Mouse (Mus musculus) MEL (cell line): ENCODE measurements around the gene Ppan. TPM values are rescaled to one million over a fixed set of nuclear protein-coding genes. Genes with fewer than 3 reads are reported as not detected.

Experiments
- DNase-seq: peaks from one replicate; pipeline ENCODE4 v3.0.0; 2011; ENCODE audit warnings: low read depth, low spot score
- H3K27ac ChIP-seq: 2 replicates; pipeline ENCODE4 v1.5.1; 2012; ENCODE audit warnings: low read depth, mild to moderate bottlenecking, control low read depth, low read length, moderate library complexity; ENCODE audit not compliant: control insufficient read depth
- H3K27me3 ChIP-seq, 2 experiments: fragments of 150-350 bp in 1 of 2; sonication (generic) in 1 of 2; 2 replicates each; pipeline ENCODE4 v1.6.1; 2012; ENCODE audit warnings: low read length in 2 of 2, mild to moderate bottlenecking in 2 of 2, improper control_type of control experiment in 1 of 2, moderate library complexity in 1 of 2; ENCODE audit not compliant: insufficient read depth in 2 of 2, control insufficient read depth in 1 of 2
- H3K36me3 ChIP-seq, 2 experiments: 2 replicates each; pipeline ENCODE4 v1.6.1; 2012 to 2014; ENCODE audit warnings: low read length in 2 of 2, improper control_type of control experiment in 1 of 2, inconsistent platforms in 1 of 2, mild to moderate bottlenecking in 1 of 2; ENCODE audit not compliant: insufficient read depth in 2 of 2, control insufficient read depth in 1 of 2
- H3K4me1 ChIP-seq, 2 experiments: fragments of 150-350 bp in 1 of 2; sonication (generic) in 1 of 2; 2 replicates each; pipeline ENCODE4 v1.6.1; 2012; ENCODE audit warnings: low read length in 2 of 2, improper control_type of control experiment in 1 of 2, mild to moderate bottlenecking in 1 of 2; ENCODE audit not compliant: insufficient read depth in 2 of 2, control insufficient read depth in 1 of 2
- H3K4me3 ChIP-seq, 2 experiments: fragments of 150-350 bp in 1 of 2; sonication (generic) in 1 of 2; 2 replicates each; pipeline ENCODE4 v1.5.1; 2012; ENCODE audit warnings: low read depth in 2 of 2, low read length in 2 of 2, mild to moderate bottlenecking in 2 of 2, moderate library complexity in 2 of 2, control low read depth in 1 of 2, improper control_type of control experiment in 1 of 2; ENCODE audit not compliant: control insufficient read depth in 1 of 2, insufficient read depth in 1 of 2
- H3K79me2 ChIP-seq: 2 replicates; pipeline ENCODE4 v1.6.1; 2012; ENCODE audit warnings: mild to moderate bottlenecking, low read length, moderate library complexity; ENCODE audit not compliant: control insufficient read depth, poor library complexity, insufficient read depth
- H3K9ac ChIP-seq: 2 replicates; pipeline ENCODE4 v1.6.1; 2012; ENCODE audit warnings: low read depth, mild to moderate bottlenecking, control low read depth, low read length, moderate library complexity; ENCODE audit not compliant: control insufficient read depth, poor library complexity, severe bottlenecking
- H3K9me3 ChIP-seq: fragments of 150-350 bp; sonication (generic); replicated peaks from 2 replicates; pipeline ENCODE4 v1.6.1; 2012; ENCODE audit warnings: mild to moderate bottlenecking, low read length, improper control_type of control experiment, moderate library complexity; ENCODE audit not compliant: insufficient read depth
- BHLHE40 ChIP-seq: IDR thresholded peaks from 2 replicates; pipeline ENCODE4 v1.6.1; 2012; ENCODE audit warnings: low read depth, mild to moderate bottlenecking, inconsistent platforms, low read length, improper control_type of control experiment, borderline replicate concordance
- CTCF ChIP-seq, 3 experiments: IDR thresholded peaks in 2 of 3; conservative IDR thresholded peaks in 1 of 3; 2 replicates each; pipeline ENCODE4 v1.5.1; 2011 to 2012; ENCODE audit warnings: low read length in 3 of 3, low read depth in 2 of 3, mild to moderate bottlenecking in 2 of 3, improper control_type of control experiment in 1 of 3, inconsistent platforms in 1 of 3, mixed read lengths in 1 of 3, moderate library complexity in 1 of 3; ENCODE audit not compliant: control insufficient read depth in 1 of 3, insufficient read depth in 1 of 3, poor library complexity in 1 of 3, severe bottlenecking in 1 of 3
- ELF1 ChIP-seq: IDR thresholded peaks from 2 replicates; pipeline ENCODE4 v1.6.1; 2014; ENCODE audit warnings: low read depth, mild to moderate bottlenecking, inconsistent platforms, low read length, improper control_type of control experiment, moderate library complexity
- EP300 ChIP-seq, 2 experiments: IDR thresholded peaks; 2 replicates each; pipeline ENCODE4 v1.6.1; 2011; ENCODE audit warnings: improper control_type of control experiment in 2 of 2, low read length in 2 of 2, low read depth in 1 of 2, mild to moderate bottlenecking in 1 of 2
- ETS1 ChIP-seq: IDR thresholded peaks from 2 replicates; pipeline ENCODE4 v1.6.1; 2012; ENCODE audit warnings: low read depth, mild to moderate bottlenecking, inconsistent platforms, low read length, improper control_type of control experiment, moderate library complexity
- GABPA ChIP-seq: IDR thresholded peaks from 2 replicates; pipeline ENCODE4 v1.6.1; 2012; ENCODE audit warnings: low read depth, mild to moderate bottlenecking, inconsistent platforms, low read length, improper control_type of control experiment, moderate library complexity
- HCFC1 ChIP-seq: IDR thresholded peaks from 2 replicates; pipeline ENCODE4 v1.6.1; 2012; ENCODE audit warnings: low read depth, mild to moderate bottlenecking, inconsistent platforms, low read length, improper control_type of control experiment, moderate library complexity
- JUND ChIP-seq: IDR thresholded peaks from 2 replicates; pipeline ENCODE4 v1.6.1; 2011; ENCODE audit warnings: low read depth, mild to moderate bottlenecking, improper control_type of control experiment, low read length
- KAT2A ChIP-seq: conservative IDR thresholded peaks from 2 replicates; pipeline ENCODE4 v1.6.1; 2012; ENCODE audit warnings: low read depth, low read length, improper control_type of control experiment, inconsistent platforms
- MAZ ChIP-seq: IDR thresholded peaks from 2 replicates; pipeline ENCODE4 v1.6.1; 2012; ENCODE audit warnings: low read depth, mild to moderate bottlenecking, inconsistent platforms, low read length, improper control_type of control experiment
- MEF2A ChIP-seq: IDR thresholded peaks from 2 replicates; pipeline ENCODE4 v1.6.1; 2014; ENCODE audit warnings: low read depth, mild to moderate bottlenecking, inconsistent platforms, low read length, improper control_type of control experiment; ENCODE audit not compliant: poor library complexity, insufficient replicate concordance, severe bottlenecking; ENCODE audit errors: extremely low read depth
- MYC ChIP-seq: IDR thresholded peaks from 2 replicates; pipeline ENCODE4 v1.6.1; 2011; ENCODE audit warnings: low read depth, mild to moderate bottlenecking, low read length, improper control_type of control experiment, moderate library complexity
- NELFE ChIP-seq: IDR thresholded peaks from 2 replicates; pipeline ENCODE4 v1.6.1; 2011; ENCODE audit warnings: low read depth, low read length, improper control_type of control experiment
- NRF1 ChIP-seq: IDR thresholded peaks from 2 replicates; pipeline ENCODE4 v1.6.1; 2014; ENCODE audit warnings: low read depth, mild to moderate bottlenecking, inconsistent platforms, low read length, improper control_type of control experiment, moderate library complexity; ENCODE audit not compliant: poor library complexity, insufficient read depth, severe bottlenecking
- POLR2AphosphoS2 ChIP-seq: IDR thresholded peaks from 2 replicates; pipeline ENCODE4 v1.6.1; 2011; ENCODE audit warnings: low read length, improper control_type of control experiment
- POLR2AphosphoS5 ChIP-seq: IDR thresholded peaks from 2 replicates; pipeline ENCODE4 v1.6.1; 2012; ENCODE audit warnings: low read depth, borderline replicate concordance, mild to moderate bottlenecking, inconsistent platforms, low read length, moderate library complexity, mixed read lengths
- SIN3A ChIP-seq: IDR thresholded peaks from 2 replicates; pipeline ENCODE4 v1.6.1; 2012; ENCODE audit warnings: low read length, improper control_type of control experiment, inconsistent platforms
- SMC3 ChIP-seq: IDR thresholded peaks from 2 replicates; pipeline ENCODE4 v1.6.1; 2011; ENCODE audit warnings: low read depth, low read length, improper control_type of control experiment
- TAL1 ChIP-seq: IDR thresholded peaks from 2 replicates; pipeline ENCODE4 v1.6.1; 2012; ENCODE audit warnings: mild to moderate bottlenecking, inconsistent platforms, low read length, moderate library complexity, mixed read lengths
- TCF12 ChIP-seq: IDR thresholded peaks from 2 replicates; pipeline ENCODE4 v1.6.1; 2014; ENCODE audit warnings: low read depth, mild to moderate bottlenecking, inconsistent platforms, low read length, improper control_type of control experiment, moderate library complexity
- UBTF ChIP-seq: IDR thresholded peaks from 2 replicates; pipeline ENCODE4 v1.6.1; 2012; ENCODE audit warnings: low read depth, mild to moderate bottlenecking, inconsistent platforms, low read length, improper control_type of control experiment, moderate library complexity, borderline replicate concordance; ENCODE audit not compliant: insufficient read depth
- USF2 ChIP-seq, 2 experiments: IDR thresholded peaks; 2 replicates each; pipeline ENCODE4 v1.6.1; 2011 to 2012; ENCODE audit warnings: improper control_type of control experiment in 2 of 2, low read length in 2 of 2, borderline replicate concordance in 1 of 2, inconsistent platforms in 1 of 2, low read depth in 1 of 2, mild to moderate bottlenecking in 1 of 2; ENCODE audit not compliant: insufficient read depth in 1 of 2
- ZKSCAN1 ChIP-seq: IDR thresholded peaks from 2 replicates; pipeline ENCODE4 v1.6.1; 2012; ENCODE audit warnings: low read depth, mild to moderate bottlenecking, inconsistent platforms, low read length, improper control_type of control experiment, moderate library complexity
- polyA plus RNA-seq, 2 experiments: library from polyadenylated mRNA; stranded (reverse) in 1 of 2; unstranded in 1 of 2; fragments of >175 nt in 1 of 2; fragments of >200 nt in 1 of 2; gene quantifications; 2 replicates each; pipeline versions ENCODE4 v1.2.1 to v1.2.4; 2012; ENCODE audit warnings: low replicate concordance in 2 of 2, low read depth in 1 of 2; ENCODE audit not compliant: insufficient read length in 2 of 2, insufficient read depth in 1 of 2, missing spikeins in 1 of 2
- total RNA-seq: library from RNA; depleted of rRNA; stranded (reverse); fragments of 300-350 nt; gene quantifications from 2 replicates; pipeline ENCODE4 v1.2.3, GENCODE M21; 2012

The Ppan gene
- total and polyA plus RNA-seq, 3 experiments, result 251 to 953 (median 763) TPM

DNA sequence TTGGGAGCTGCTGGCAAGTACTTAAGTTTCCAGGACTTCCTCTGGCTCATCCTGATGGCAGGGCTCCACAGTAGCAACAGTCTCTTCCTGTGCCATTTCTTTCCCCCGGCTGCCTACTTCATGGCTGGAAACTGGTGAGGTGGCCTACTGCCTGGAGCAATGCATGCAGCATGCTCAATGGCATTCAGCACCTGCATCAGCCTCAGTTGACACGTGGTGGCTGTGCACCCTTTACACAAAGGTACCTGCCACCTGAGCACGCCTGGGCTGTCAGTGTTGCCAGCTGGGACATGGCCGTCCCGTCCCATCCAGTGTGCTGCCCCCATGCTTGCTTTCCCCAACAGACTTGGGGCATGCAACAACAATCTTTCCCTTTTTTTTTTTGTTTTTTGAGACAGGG, 5.1 kb downstream of the Ppan start:
- H3K4me3 ChIP-seq, result no peak overlapping the region
- DNase-seq, result no peak

DNA sequence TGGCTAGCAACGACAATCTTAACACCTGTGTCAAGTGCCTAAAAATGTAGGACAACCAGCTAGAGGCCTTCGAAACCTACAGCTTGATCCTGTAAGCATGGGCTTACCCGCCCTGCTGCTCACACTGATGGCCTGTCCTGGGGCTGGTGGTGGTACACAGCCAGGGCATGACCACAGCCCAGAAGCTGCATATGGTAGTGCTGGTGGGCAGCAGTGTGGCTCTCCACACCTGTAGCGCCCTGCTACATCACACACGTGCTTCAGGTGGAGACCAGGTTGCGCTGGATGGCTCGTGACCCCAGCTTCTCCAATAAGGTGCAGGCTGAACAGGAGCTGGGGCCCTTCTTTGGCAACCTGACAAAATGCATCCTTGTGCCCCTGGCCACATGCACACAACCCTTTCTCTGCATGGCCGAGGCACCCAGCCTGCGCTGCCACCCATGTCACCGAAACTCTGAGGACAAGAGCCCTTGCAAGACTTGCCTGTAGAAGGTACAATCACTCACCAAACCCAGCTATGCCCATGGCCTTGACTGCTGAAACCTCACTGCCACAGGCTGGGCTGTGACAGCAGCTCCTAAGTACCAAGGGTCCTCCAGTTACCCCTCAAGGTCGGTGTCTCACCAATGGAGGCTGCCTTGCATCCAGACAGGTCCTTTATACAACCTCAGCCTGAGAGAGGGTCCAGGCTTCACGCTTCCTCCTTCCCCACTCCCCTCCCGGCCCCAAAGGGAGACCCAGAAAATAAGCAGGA, 5.8 kb downstream of the Ppan start:
- H3K36me3 ChIP-seq, result peaks cover 18 to 48% of the 10 kb centered on the region in 2 experiments
- peaks cover 59% of the 10 kb centered on the region for H3K79me2 ChIP-seq
- no peak overlapping the region for H3K27ac ChIP-seq
- H3K9me3 ChIP-seq, result no peaks in the 10 kb centered on the region
- no peak overlapping the region for H3K9ac ChIP-seq
- H3K27me3 ChIP-seq, result no peaks in the 10 kb centered on the region
- H3K4me3 ChIP-seq, result no peak overlapping the region
- peak; percentile 79 for DNase-seq
- TF ChIP-seq POLR2AphosphoS5 (peak; percentile 58; the same call in 1 of the 2 replicates), ETS1 (no peak), EP300 (IDR thresholded peaks at IDR 0.05; ENCODE audit: low read depth in 1 of 2, low read length in 2 of 2) (no peak), ZKSCAN1 (no peak), USF2 (IDR thresholded peaks at IDR 0.05; ENCODE audit: borderline replicate concordance in 1 of 2, insufficient read depth in 1 of 2, low read depth in 1 of 2, low read length in 2 of 2) (no peak), KAT2A (no peak), BHLHE40 (no peak)
- TF ChIP-seq, all 39 proteins: peak for 1
- H3K4me1 ChIP-seq, result peaks cover 2 to 42% of the 10 kb centered on the region in 2 experiments

More for the DNA sequence above, 5.1 kb downstream of the Ppan start:
- Histone ChIP-seq H3K9ac (no peak overlapping the region), H3K79me2 (peaks cover 62% of the 10 kb centered on the region), H3K27ac (peak overlapping the region; percentile 14; the same call in 1 of the 2 replicates), H3K9me3 (no peaks in the 10 kb centered on the region), H3K4me1 (peaks cover 2 to 40% of the 10 kb centered on the region in 2 experiments), H3K27me3 (no peaks in the 10 kb centered on the region), H3K36me3 (peaks cover 18 to 46% of the 10 kb centered on the region in 2 experiments)
- TF ChIP-seq KAT2A (no peak), SIN3A (no peak), JUND (no peak), POLR2AphosphoS5 (peak; percentile 98; the same call in 1 of the 2 replicates), NELFE (no peak), TAL1 (no peak), EP300 (IDR thresholded peaks at IDR 0.05; ENCODE audit: low read depth in 1 of 2, low read length in 2 of 2) (no peak)

DNA sequence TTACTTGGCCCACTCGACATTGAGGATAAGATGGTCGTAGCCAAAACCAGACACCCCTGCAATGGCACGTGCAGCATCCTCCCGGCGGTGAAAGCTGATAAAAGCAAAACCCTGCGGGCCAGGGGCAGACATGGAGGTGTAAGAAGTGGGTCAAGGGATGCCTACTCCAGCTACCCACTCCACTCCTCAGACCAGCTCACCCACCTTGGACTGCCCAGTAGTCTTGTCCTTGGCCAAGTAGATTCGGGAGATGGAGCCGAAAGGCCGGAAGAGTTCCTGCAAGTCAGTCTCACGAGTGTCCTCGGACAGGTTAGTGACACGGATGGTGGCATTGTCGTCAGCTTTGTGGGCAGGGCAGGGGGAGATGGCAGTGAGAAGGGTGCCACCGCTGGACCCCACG, 6.7 kb downstream of the Ppan start:
- H3K4me1 ChIP-seq, result peaks cover 2 to 44% of the 10 kb centered on the region in 2 experiments
- no peak overlapping the region for H3K9ac ChIP-seq
- H3K79me2 ChIP-seq, result peaks cover 51% of the 10 kb centered on the region
- DNase-seq, result no peak
- peaks cover 16 to 48% of the 10 kb centered on the region in 2 experiments for H3K36me3 ChIP-seq
- H3K27ac ChIP-seq, result no peak overlapping the region
- H3K27me3 ChIP-seq, result no peaks in the 10 kb centered on the region
- no peaks in the 10 kb centered on the region for H3K9me3 ChIP-seq
- no peak overlapping the region for H3K4me3 ChIP-seq
- TF ChIP-seq UBTF, result no peak
- TF ChIP-seq JUND, result no peak
- no peak for TF ChIP-seq SMC3
- TF ChIP-seq MYC, result no peak
- no peak for TF ChIP-seq MAZ
- TF ChIP-seq MEF2A, result no peak
- no peak for TF ChIP-seq TCF12
- TF ChIP-seq USF2 (IDR thresholded peaks at IDR 0.05; ENCODE audit: borderline replicate concordance in 1 of 2, insufficient read depth in 1 of 2, low read depth in 1 of 2, low read length in 2 of 2), result no peak
- TF ChIP-seq ZKSCAN1, result no peak
- TF ChIP-seq HCFC1, result no peak
- no peak for TF ChIP-seq ELF1
- no peak for TF ChIP-seq NRF1
- no peak for TF ChIP-seq GABPA
- no peak for TF ChIP-seq CTCF (IDR thresholded peaks at IDR 0.05 in 2 of 3, conservative IDR thresholded peaks at IDR 0.05 in 1 of 3; ENCODE audit: control insufficient read depth in 1 of 3, insufficient read depth in 1 of 3, low read depth in 2 of 3, low read length in 3 of 3, poor library complexity in 1 of 3, severe bottlenecking in 1 of 3)
- no peak for TF ChIP-seq POLR2AphosphoS2
